Mouse (Mus musculus): Measurements from ENCODE around the gene Tnfrsf13b.

DNA sequence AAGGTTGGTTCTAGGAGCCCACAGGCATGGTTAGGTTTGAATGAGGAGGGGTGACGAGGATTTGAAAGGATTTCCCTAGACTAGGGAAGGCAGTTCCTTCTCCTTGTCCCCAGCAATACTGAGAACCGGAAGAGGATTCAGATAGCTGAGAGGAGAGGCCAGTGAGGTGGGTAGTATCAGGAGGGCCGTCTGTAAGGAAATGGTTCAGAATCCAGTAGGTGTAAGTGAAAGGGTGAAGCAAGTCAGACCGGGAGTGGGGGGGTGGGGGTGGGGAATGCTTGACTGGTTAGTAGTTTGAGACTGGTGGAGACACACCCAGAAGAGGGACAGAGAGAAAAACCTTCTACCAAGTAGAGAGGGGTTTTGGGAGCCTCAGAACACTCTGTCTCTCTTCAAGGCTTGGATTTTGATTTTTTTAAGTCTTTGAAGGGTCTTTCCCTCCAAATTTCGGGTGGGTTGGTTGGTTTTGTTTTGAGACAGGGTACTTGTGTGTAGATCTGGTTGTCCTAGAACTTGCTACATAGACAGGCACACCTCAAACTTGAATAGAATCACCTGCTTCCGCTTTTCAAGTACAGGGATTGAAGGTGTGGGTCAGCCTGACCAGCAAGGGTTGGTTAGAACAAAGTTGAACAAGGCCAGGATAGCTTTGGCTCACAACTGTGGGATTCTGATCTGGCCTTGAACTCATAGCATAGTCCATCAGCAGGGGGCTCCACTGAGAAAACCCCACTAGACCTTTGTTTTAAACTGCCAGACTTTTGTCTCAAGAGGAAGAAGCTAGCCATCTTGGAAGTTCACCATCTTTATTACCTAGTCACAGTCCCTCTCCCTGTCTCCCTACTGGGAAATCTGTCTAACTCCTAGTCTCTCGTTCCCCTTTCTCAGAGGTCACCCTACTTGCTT lies 17.3 kb downstream of the Tnfrsf13b start:
- TF ChIP-seq CTCF (conservative IDR thresholded peaks at IDR 0.05; ENCODE audit: low read length), result peak; percentile 13
- no peak for TF ChIP-seq POU5F1 (IDR thresholded peaks at IDR 0.05; ENCODE audit: borderline replicate concordance, low read length)
- TF ChIP-seq NANOG (IDR thresholded peaks at IDR 0.05; ENCODE audit: borderline replicate concordance, low read length), result no peak

Data from E14TG2a.4 (cell line).